Mouse (Mus musculus) midbrain, embryonic 16.5 days (tissue): ENCODE measurements around the gene Rabep2. TPM values are rescaled to one million over a fixed set of nuclear protein-coding genes. Genes with fewer than 3 reads are reported as not detected.
"Not testable (repeated sequence)": the region's sequence is repeated elsewhere in the genome, so short reads cannot be mapped to it uniquely, and the experiment has no call there.

Experiments used
- ATAC-seq: fragments of 200-750 bp; cut with Nextera tagmentation; 2 replicates; pipeline ENCODE4 v1.8.0; 2017; ENCODE audit warnings: moderate TSS enrichment
- H3K27ac ChIP-seq: fragments of 300-500 bp; sonication (generic); 2 replicates; pipeline ENCODE4 v1.5.1; 2014; ENCODE audit warnings: mild to moderate bottlenecking, low read length, mixed read lengths
- H3K27me3 ChIP-seq: fragments of 300-500 bp; sonication (generic); 2 replicates; pipeline ENCODE4 v1.6.1; 2014; ENCODE audit warnings: low read depth, low read length, mixed read lengths; ENCODE audit not compliant: control insufficient read depth, insufficient read depth
- H3K36me3 ChIP-seq: fragments of 300-500 bp; sonication (generic); 2 replicates; pipeline ENCODE4 v1.6.1; 2014; ENCODE audit warnings: mild to moderate bottlenecking, low read length, moderate library complexity, mixed read lengths; ENCODE audit not compliant: control insufficient read depth, insufficient read depth
- H3K4me1 ChIP-seq: fragments of 300-500 bp; sonication (generic); 2 replicates; pipeline ENCODE4 v1.6.1; 2014; ENCODE audit warnings: mild to moderate bottlenecking, low read length, mixed read lengths; ENCODE audit not compliant: control insufficient read depth, insufficient read depth
- H3K4me2 ChIP-seq: fragments of 300-500 bp; sonication (generic); 2 replicates; pipeline ENCODE4 v1.6.1; 2014; ENCODE audit warnings: mild to moderate bottlenecking, low read length, mixed read lengths
- H3K4me3 ChIP-seq: fragments of 300-500 bp; sonication (generic); 2 replicates; pipeline ENCODE4 v1.5.1; 2014; ENCODE audit warnings: low read depth, mild to moderate bottlenecking, low read length, moderate library complexity, mixed read lengths
- H3K9ac ChIP-seq: fragments of 300-500 bp; sonication (generic); 2 replicates; pipeline ENCODE4 v1.6.1; 2014; ENCODE audit warnings: low read depth, low read length, mixed read lengths
- H3K9me3 ChIP-seq: fragments of 300-500 bp; sonication (generic); replicated peaks from 2 replicates; pipeline ENCODE4 v1.6.1; 2014; ENCODE audit warnings: mild to moderate bottlenecking, low read length, mixed read lengths; ENCODE audit not compliant: control insufficient read depth, poor library complexity, severe bottlenecking
- WGBS: fragments of 180-500 bp; shearing (Covaris S2); extraction: QIAGEN DNeasy Blood & Tissue Kit; methylation state at CpG from one replicate; pipeline ENCODE4 v1.1.7; 2014; 5-methylcytosine and 5-hydroxymethylcytosine counted together
- polyA plus RNA-seq: library from polyadenylated mRNA; unstranded; fragments of >200 nt; fragmentation: Nextera tagmentation; extraction: Ambion mirVana; gene quantifications from 2 replicates; pipeline ENCODE4 v1.2.1, GENCODE M21; 2015

The Rabep2 gene
- polyA plus RNA-seq, 1 experiment from 2014 or later, result 22.9 TPM

DNA sequence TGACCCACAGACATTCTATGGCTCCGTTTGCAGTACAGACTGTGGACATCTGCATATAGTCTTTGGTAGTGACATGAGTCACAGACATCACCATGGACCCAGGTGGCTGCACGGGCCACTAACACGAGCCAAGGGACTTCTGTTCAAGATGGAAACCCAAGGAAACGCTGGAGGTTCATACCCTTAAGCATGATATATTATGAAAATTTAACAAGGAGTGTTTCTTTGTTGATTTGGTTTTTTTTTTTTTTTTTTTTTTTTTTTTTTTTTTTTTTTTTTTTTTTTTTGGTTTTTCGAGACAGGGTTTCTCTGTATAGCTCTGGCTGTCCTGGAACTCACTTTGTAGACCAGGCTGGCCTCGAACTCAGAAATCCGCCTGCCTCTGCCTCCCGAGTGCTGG, 26.0 kb upstream of the Rabep2 start:
- not testable (repeated sequence) for H3K36me3 ChIP-seq, H3K4me1 ChIP-seq, ATAC-seq, H3K27me3 ChIP-seq, H3K4me3 ChIP-seq, H3K4me2 ChIP-seq, H3K27ac ChIP-seq, H3K9ac ChIP-seq, H3K9me3 ChIP-seq
- 87% methylated on average over 7 of the region's 8 CpGs for WGBS

DNA sequence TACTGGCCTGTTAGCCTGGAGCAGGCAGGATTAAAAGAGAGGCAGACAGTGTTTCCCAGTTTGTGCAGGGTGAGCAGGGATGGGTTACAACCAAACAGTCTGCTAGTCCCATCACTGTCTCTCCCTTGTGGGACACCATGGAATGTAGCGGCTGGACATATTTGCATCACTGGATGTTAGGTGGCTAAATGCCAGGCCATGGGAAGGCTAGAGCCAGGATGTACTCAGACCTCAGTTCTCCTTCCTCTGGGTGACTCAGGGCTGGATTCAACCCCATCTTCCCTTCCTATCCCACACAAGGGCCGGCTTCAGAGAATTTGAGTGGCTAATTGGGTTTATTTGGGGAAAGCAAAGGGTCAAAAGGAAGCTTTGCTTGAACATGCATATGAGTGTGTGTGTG, 19.9 kb upstream of the Rabep2 start:
- Histone ChIP-seq H3K4me2 (no peak overlapping the region), H3K4me3 (no peak overlapping the region)

DNA sequence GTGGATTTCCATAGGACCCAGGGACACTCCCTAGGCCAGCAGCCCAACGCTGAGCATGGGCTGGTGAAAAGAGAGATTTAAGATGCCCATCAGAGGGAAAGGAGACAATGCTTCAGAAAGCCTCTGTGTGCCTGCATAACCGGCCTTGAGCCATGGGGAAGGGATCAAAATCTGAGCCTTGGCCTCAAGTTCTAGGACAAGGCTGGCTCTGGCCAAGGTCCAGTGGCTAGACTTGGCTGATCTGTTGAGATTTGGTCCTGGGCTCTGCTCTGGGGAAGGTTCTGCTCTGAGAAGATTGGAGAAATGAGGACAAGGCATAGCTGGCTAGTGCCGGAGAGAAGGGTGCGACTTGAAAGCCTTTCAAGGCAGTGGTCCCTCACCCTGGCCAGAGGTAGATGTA, 17.5 kb upstream of the Rabep2 start:
- 83% methylated on average over 4 of the region's 4 CpGs for WGBS
- no peak overlapping the region for H3K4me3 ChIP-seq
- ATAC-seq, result no peak

More for the DNA sequence above, 19.9 kb upstream of the Rabep2 start:
- Histone ChIP-seq H3K27me3 (no peaks in the 10 kb centered on the region), H3K27ac (no peak overlapping the region), H3K9me3 (no peaks in the 10 kb centered on the region), H3K36me3 (no peaks in the 10 kb centered on the region), H3K4me1 (no peaks in the 10 kb centered on the region), H3K9ac (no peak overlapping the region)
- 94% methylated on average over 2 of the region's 2 CpGs for WGBS
- no peak for ATAC-seq

DNA sequence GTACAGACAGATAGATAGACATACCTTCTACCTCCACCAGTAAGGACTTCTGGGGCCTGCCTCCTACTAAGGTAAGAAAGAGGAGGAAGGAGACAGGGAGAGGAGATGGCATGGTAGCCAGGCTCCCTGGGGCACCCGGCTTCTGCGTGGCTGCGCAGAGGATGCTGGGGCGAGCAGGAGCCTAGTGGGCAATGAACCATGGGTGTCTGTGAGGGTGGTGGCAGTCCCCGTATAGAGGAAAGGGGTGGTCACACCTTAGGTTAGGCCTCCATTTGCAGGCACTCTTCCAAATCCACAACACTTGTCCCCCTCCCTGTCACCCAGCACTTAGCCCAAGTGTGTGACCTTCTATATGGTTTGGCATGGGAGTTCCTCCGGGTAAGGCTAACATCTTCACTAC, 13.8 kb upstream of the Rabep2 start, which contains the start of gene Cd19:
Cd19 (minus strand) TSS at position 165 of the 400 bp plus-strand sequence.
- 0 out of 2 replicates have a peak, but pooled peaks cover 2% of the 10 kb centered on the region for H3K27me3 ChIP-seq
- ATAC-seq, result no peak
- 92% methylated on average over 6 of the region's 6 CpGs for WGBS
- H3K27ac ChIP-seq, result no peak within 1 kb of the TSS
- H3K4me3 ChIP-seq, result no peak within 1 kb of the TSS
- no peak within 1 kb of the TSS for H3K9ac ChIP-seq
- H3K4me1 ChIP-seq, result no peaks in the 10 kb centered on the region
- no peaks in the 10 kb centered on the region for H3K36me3 ChIP-seq
- no peaks in the 10 kb centered on the region for H3K9me3 ChIP-seq
- H3K4me2 ChIP-seq, result no peak within 1 kb of the TSS

More for the DNA sequence above, 17.5 kb upstream of the Rabep2 start:
- H3K4me2 ChIP-seq, result no peak overlapping the region
- H3K9ac ChIP-seq, result no peak overlapping the region
- H3K27ac ChIP-seq, result no peak overlapping the region
- H3K27me3 ChIP-seq, result 0 out of 2 replicates have a peak, but pooled peaks cover 2% of the 10 kb centered on the region
- H3K9me3 ChIP-seq, result no peaks in the 10 kb centered on the region
- H3K4me1 ChIP-seq, result no peaks in the 10 kb centered on the region
- H3K36me3 ChIP-seq, result no peaks in the 10 kb centered on the region

DNA sequence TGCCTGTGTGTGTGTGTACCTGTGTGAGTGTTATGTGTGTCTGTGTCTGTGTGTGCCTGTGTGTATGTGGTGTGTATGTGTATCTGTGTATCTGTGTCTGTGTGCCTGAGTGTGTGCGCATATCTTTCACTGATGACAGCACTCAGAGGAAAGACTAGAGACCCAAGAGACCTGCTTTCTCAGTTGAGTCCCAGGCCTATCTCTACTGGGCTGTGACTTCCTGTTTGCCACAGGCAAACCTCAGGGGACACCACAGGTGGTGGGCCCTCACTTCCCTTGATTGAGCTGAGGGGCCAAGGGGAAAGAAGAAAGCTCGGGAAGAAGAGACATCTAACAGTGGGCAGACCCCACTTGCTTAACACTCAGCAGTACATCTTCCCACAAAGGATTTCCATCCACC, 11.9 kb upstream of the Rabep2 start:
- no peaks in the 10 kb centered on the region for H3K9me3 ChIP-seq
- no peaks in the 10 kb centered on the region for H3K4me1 ChIP-seq
- WGBS, result 43% methylated on average over 2 of the region's 2 CpGs
- 0 out of 2 replicates have a peak, but pooled peaks cover 2% of the 10 kb centered on the region for H3K27me3 ChIP-seq
- no peak overlapping the region for H3K4me2 ChIP-seq
- no peaks in the 10 kb centered on the region for H3K36me3 ChIP-seq
- H3K4me3 ChIP-seq, result no peak overlapping the region
- no peak overlapping the region for H3K27ac ChIP-seq
- no peak for ATAC-seq
- H3K9ac ChIP-seq, result no peak overlapping the region

DNA sequence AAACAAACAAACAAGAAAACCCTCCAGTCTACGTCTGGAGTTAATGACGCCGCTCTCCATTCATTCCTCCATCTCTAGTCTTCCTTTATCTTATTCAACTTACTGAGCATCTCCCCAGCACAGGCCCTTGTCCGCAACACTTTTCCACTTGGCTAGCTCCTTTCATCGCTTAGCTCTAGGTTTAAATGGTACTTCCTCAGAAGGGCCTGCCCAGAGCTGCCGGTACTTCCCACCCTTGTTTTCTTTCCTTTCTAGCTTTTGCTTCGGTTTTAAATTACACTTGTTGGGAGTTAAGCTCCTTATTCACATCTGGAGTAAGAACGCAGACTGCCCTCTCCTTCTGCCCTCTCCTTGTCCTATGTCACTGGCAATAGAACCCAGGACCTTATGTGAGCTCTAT, 11.5 kb upstream of the Rabep2 start:
- H3K27me3 ChIP-seq, result 0 out of 2 replicates have a peak, but pooled peaks cover 2% of the 10 kb centered on the region
- H3K9me3 ChIP-seq, result no peaks in the 10 kb centered on the region
- no peak overlapping the region for H3K4me2 ChIP-seq
- H3K9ac ChIP-seq, result no peak overlapping the region
- H3K36me3 ChIP-seq, result no peaks in the 10 kb centered on the region
- no peak overlapping the region for H3K27ac ChIP-seq
- ATAC-seq, result no peak
- no peak overlapping the region for H3K4me3 ChIP-seq
- no peaks in the 10 kb centered on the region for H3K4me1 ChIP-seq
- 8% methylated on average over 8 of the region's 8 CpGs for WGBS

DNA sequence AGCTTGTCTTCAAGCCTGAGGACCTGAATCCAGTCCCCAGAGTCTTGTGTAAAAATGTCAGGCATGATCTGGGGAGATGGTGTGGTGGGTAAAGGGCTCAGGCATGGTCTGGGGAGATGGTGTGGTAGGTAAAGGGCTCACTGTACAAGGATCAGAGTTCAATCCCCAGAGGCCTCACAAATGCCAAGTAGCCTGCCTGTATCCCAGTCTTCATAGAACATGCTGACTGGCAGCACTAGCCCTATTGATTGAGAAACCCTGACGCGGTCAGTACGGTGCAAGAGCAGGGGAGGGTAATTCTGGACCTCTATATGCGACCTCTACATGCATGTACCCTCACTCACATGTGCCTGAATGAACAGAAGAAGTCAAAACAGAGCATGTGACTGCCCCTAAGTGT, 11.0 kb upstream of the Rabep2 start:
- ATAC-seq, result no peak
- H3K36me3 ChIP-seq, result no peaks in the 10 kb centered on the region
- no peaks in the 10 kb centered on the region for H3K4me1 ChIP-seq
- H3K27ac ChIP-seq, result no peak overlapping the region
- H3K9me3 ChIP-seq, result no peaks in the 10 kb centered on the region
- WGBS, result 75% methylated on average over 4 of the region's 4 CpGs
- H3K27me3 ChIP-seq, result 0 out of 2 replicates have a peak, but pooled peaks cover 2% of the 10 kb centered on the region
- no peak overlapping the region for H3K4me2 ChIP-seq
- no peak overlapping the region for H3K4me3 ChIP-seq
- H3K9ac ChIP-seq, result no peak overlapping the region

DNA sequence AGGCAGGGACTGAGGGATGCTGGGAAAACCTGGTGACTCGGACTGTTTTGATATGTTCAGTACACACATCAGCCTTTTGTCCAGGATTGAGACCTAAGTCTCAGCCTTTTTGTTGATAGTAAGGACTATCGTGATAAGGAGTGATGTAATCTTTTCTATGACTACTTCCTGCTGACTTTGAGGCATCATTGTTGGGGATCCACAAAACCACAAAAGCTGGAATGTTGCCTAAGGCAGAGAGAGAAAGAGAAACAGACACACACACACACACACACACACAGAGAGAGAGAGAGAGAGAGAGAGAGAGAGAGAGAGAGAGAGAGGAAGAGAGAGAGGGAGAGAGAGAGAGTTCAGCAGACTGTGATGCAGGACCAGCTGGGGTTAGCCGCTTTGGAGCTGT, 10.1 kb upstream of the Rabep2 start:
- Histone ChIP-seq H3K27me3 (0 out of 2 replicates have a peak, but pooled peaks cover 2% of the 10 kb centered on the region), H3K9me3 (no peaks in the 10 kb centered on the region), H3K9ac (no peak overlapping the region), H3K4me1 (no peaks in the 10 kb centered on the region), H3K4me2 (no peak overlapping the region), H3K36me3 (no peaks in the 10 kb centered on the region), H3K27ac (no peak overlapping the region), H3K4me3 (no peak overlapping the region)
- WGBS, result 69% methylated on average over 3 of the region's 3 CpGs
- no peak for ATAC-seq

DNA sequence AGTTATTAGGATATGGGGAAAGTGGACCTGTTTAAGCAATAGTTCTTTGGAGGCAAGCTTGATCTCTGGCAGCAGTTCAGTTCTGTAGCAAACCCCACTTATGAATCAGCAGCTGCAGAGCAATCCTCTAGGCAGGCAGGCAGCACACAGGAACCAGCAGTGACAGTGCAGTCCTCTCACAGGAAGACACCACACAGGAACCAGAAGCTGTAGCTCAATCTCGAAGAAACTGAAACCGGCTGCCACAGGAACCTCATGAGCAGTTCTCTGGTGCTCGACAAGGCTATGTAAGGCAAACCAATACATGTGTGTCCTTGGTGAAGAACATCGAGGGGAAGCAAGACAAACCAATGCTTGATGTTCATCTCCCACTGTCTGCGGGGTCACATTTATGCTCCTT, 6.8 kb upstream of the Rabep2 start:
- Histone ChIP-seq H3K9me3 (no peaks in the 10 kb centered on the region), H3K36me3 (no peaks in the 10 kb centered on the region), H3K27ac (no peak overlapping the region), H3K4me3 (no peak overlapping the region), H3K4me2 (no peak overlapping the region), H3K4me1 (no peaks in the 10 kb centered on the region), H3K9ac (no peak overlapping the region), H3K27me3 (no peaks in the 10 kb centered on the region)
- no peak for ATAC-seq
- 91% methylated on average over 5 of the region's 5 CpGs for WGBS
